In genomic region chr11:102636887-102637286, GRCm38 (mm10) we compare ENCODE assay signal across 11 mouse cellular contexts. TPM values are rescaled to one million over a fixed set of nuclear protein-coding genes. Genes with fewer than 3 reads are reported as not detected.
DNase-seq lines count a peak whose midpoint lies in the region; ATAC-seq lines count a peak whose summit lies in the region.
"Had no signal": no experiment of that assay in that cellular context is flagged by ENCODE, and none has a peak within 500 bp of the region (broad histone marks: within the 10 kb centered on the region; RNA-seq: fewer than 3 reads in every experiment).

No protein-coding gene starts in this region.

- no peaks in the 10 kb centered on the region for H3K36me3 ChIP-seq in midbrain, embryonic 10.5 days
- no peaks in the 10 kb centered on the region for H3K36me3 ChIP-seq in midbrain, embryonic 11.5 days (ENCODE audit: control insufficient read depth, insufficient read depth, low read length)
- H3K36me3 ChIP-seq in limb, embryonic 13.5 days = no peaks in the 10 kb centered on the region
- no peaks in the 10 kb centered on the region for H3K36me3 ChIP-seq in stomach, embryonic 15.5 days

- H3K9ac ChIP-seq in midbrain, embryonic 11.5 days (ENCODE audit: low read length) = no peak overlapping the region
- H3K9ac ChIP-seq in limb, embryonic 13.5 days = no peak overlapping the region
- H3K9ac ChIP-seq in stomach, embryonic 15.5 days = no peak overlapping the region

- 48% methylated on average over 12 of the region's 12 CpGs for WGBS in midbrain, embryonic 10.5 days
- WGBS in midbrain, embryonic 11.5 days = 53% methylated on average over 12 of the region's 12 CpGs
- WGBS in limb, embryonic 13.5 days = 26% methylated on average over 12 of the region's 12 CpGs
- 45% methylated on average over 12 of the region's 12 CpGs for WGBS in stomach, embryonic 15.5 days

- no peaks in the 10 kb centered on the region for H3K9me3 ChIP-seq in midbrain, embryonic 10.5 days (replicated peaks)
- no peaks in the 10 kb centered on the region for H3K9me3 ChIP-seq in midbrain, embryonic 11.5 days (ENCODE audit: control insufficient read depth, low read length)
- H3K9me3 ChIP-seq in limb, embryonic 13.5 days = no peaks in the 10 kb centered on the region
- H3K9me3 ChIP-seq in stomach, embryonic 15.5 days = no peaks in the 10 kb centered on the region

- H3K27me3 ChIP-seq in midbrain, embryonic 10.5 days (ENCODE audit: low read depth, poor library complexity, severe bottlenecking) = peaks cover 37% of the 10 kb centered on the region
- no peaks in the 10 kb centered on the region for H3K27me3 ChIP-seq in midbrain, embryonic 11.5 days (ENCODE audit: control insufficient read depth, insufficient read depth, low read length)
- H3K27me3 ChIP-seq in limb, embryonic 13.5 days = no peaks in the 10 kb centered on the region
- no peaks in the 10 kb centered on the region for H3K27me3 ChIP-seq in stomach, embryonic 15.5 days (replicated peaks)

- H3K27ac ChIP-seq in midbrain, embryonic 10.5 days (replicated peaks) = 0 out of 2 replicates have a peak overlapping the region, but pooled peaks have one; percentile 13
- no peak overlapping the region for H3K27ac ChIP-seq in midbrain, embryonic 11.5 days (ENCODE audit: low read depth, low read length)
- no peak overlapping the region for H3K27ac ChIP-seq in limb, embryonic 13.5 days
- no peak overlapping the region for H3K27ac ChIP-seq in stomach, embryonic 15.5 days

- H3K4me2 ChIP-seq in midbrain, embryonic 11.5 days = no peak overlapping the region
- no peak overlapping the region for H3K4me2 ChIP-seq in limb, embryonic 13.5 days (replicated peaks)
- H3K4me2 ChIP-seq in stomach, embryonic 15.5 days = no peak overlapping the region

- no peak for ATAC-seq in midbrain, embryonic 11.5 days (ENCODE audit: low FRiP score)
- peak; percentile 60; the same call in 1 of the 2 replicates for ATAC-seq in limb, embryonic 13.5 days (ENCODE audit: low FRiP score, low read depth)
- ATAC-seq in stomach, embryonic 15.5 days (ENCODE audit: insufficient read depth, low FRiP score, low read depth) = peak; percentile 35; the same call in 1 of the 2 replicates

- H3K4me1 ChIP-seq in midbrain, embryonic 10.5 days = peaks cover 52% of the 10 kb centered on the region
- H3K4me1 ChIP-seq in midbrain, embryonic 11.5 days (ENCODE audit: control insufficient read depth, insufficient read depth, low read length) = peaks cover 10% of the 10 kb centered on the region
- H3K4me1 ChIP-seq in limb, embryonic 13.5 days = peaks cover 51% of the 10 kb centered on the region
- H3K4me1 ChIP-seq in stomach, embryonic 15.5 days = peaks cover 10% of the 10 kb centered on the region

- no peak overlapping the region for H3K4me3 ChIP-seq in midbrain, embryonic 10.5 days
- no peak overlapping the region for H3K4me3 ChIP-seq in midbrain, embryonic 11.5 days (ENCODE audit: low read depth, low read length)
- H3K4me3 ChIP-seq in limb, embryonic 13.5 days = no peak overlapping the region
- no peak overlapping the region for H3K4me3 ChIP-seq in stomach, embryonic 15.5 days (replicated peaks)

- peak; percentile 34 for DNase-seq in adrenal gland, postnatal 14 days
- DNase-seq in adrenal gland, adult 18-20 months (ENCODE audit: low spot score in 2 of 2) = no peak
- no peak for DNase-seq in midbrain, embryonic 10.5 days (ENCODE audit: low spot score)
- DNase-seq in midbrain, embryonic 11.5 days (ENCODE audit: low spot score, missing footprints) = no peak
- DNase-seq in spleen, adult 18-20 months = no peak
- no peak for DNase-seq in kidney, adult 9 months
- DNase-seq: cerebellum, adult 9-11 months had no signal

RNA-seq across cellular contexts. Expression of gene Meioc, which starts 26.6 kb away (rescaled TPM):
- not detected in 2 replicates for total RNA-seq in adrenal gland, postnatal 14 days (2021)
- total RNA-seq in adrenal gland, adult 18-20 months (2021) = not detected
- 0.16 and 0.41 TPM in 2 replicates for polyA plus RNA-seq in midbrain, embryonic 10.5 days (2016; fragmentation: Nextera tagmentation; extraction: Ambion mirVana)
- 0.40 and 0.62 TPM in 2 replicates for polyA plus RNA-seq in midbrain, embryonic 11.5 days (2014; fragmentation: Nextera tagmentation; extraction: Ambion mirVana)
- 0.97 and 1.1 TPM in 2 replicates for polyA plus RNA-seq in limb, embryonic 13.5 days (2015; fragmentation: Nextera tagmentation; extraction: Ambion mirVana)
- polyA plus RNA-seq in stomach, embryonic 15.5 days (2015; fragmentation: Nextera tagmentation; extraction: Ambion mirVana) = 0.55 and 1.0 TPM in 2 replicates
- total RNA-seq: megakaryocyte progenitor cell, adult 5-6 weeks had no signal
- polyA plus RNA-seq: large intestine, adult 2 months had no signal

RNA-seq across cellular contexts. Expression of gene Fzd2, which starts 32.7 kb away (rescaled TPM):
- 4.0 and 4.4 TPM in 2 replicates for total RNA-seq in adrenal gland, postnatal 14 days (2021)
- 1 to 10 TPM; 2.6 to 3.6 TPM for total RNA-seq in adrenal gland, adult 18-20 months (2021)
- polyA plus RNA-seq in midbrain, embryonic 10.5 days (2016; fragmentation: Nextera tagmentation; extraction: Ambion mirVana) = 26.5 and 27.9 TPM in 2 replicates
- polyA plus RNA-seq in midbrain, embryonic 11.5 days (2014; fragmentation: Nextera tagmentation; extraction: Ambion mirVana) = 27.1 and 27.3 TPM in 2 replicates
- polyA plus RNA-seq in limb, embryonic 13.5 days (2015; fragmentation: Nextera tagmentation; extraction: Ambion mirVana) = 67.7 and 71.6 TPM in 2 replicates
- 21.9 and 23.7 TPM in 2 replicates for polyA plus RNA-seq in stomach, embryonic 15.5 days (2015; fragmentation: Nextera tagmentation; extraction: Ambion mirVana)
- total RNA-seq: megakaryocyte progenitor cell, adult 5-6 weeks had no signal

RNA-seq across cellular contexts. Expression of gene Gm11627, which starts 57.6 kb away (rescaled TPM):
- total RNA-seq in adrenal gland, postnatal 14 days (2021) = 0.44 and 0.60 TPM in 2 replicates
- not detected for total RNA-seq in adrenal gland, adult 18-20 months (2021)
- 11.1 and 12.6 TPM in 2 replicates for polyA plus RNA-seq in midbrain, embryonic 10.5 days (2016; fragmentation: Nextera tagmentation; extraction: Ambion mirVana)
- polyA plus RNA-seq in midbrain, embryonic 11.5 days (2014; fragmentation: Nextera tagmentation; extraction: Ambion mirVana) = 13.9 and 14.6 TPM in 2 replicates
- 7.7 and 9.1 TPM in 2 replicates for polyA plus RNA-seq in limb, embryonic 13.5 days (2015; fragmentation: Nextera tagmentation; extraction: Ambion mirVana)
- 19.2 TPM in 2 replicates for polyA plus RNA-seq in stomach, embryonic 15.5 days (2015; fragmentation: Nextera tagmentation; extraction: Ambion mirVana)
- total RNA-seq: megakaryocyte progenitor cell, adult 5-6 weeks had no signal
